Mouse (Mus musculus): ENCODE results near the gene Mkln1. TPM values are rescaled to one million over a fixed set of nuclear protein-coding genes. Genes with fewer than 3 reads are reported as not detected.

Gene Mkln1
- 210 and 228 TPM in 2 replicates for polyA plus RNA-seq (2016; fragmentation: Nextera tagmentation; extraction: Ambion mirVana)

GRCm38 (mm10) chr6:31398431-31399205, at the start of gene Mkln1:
Gene Mkln1, plus strand, starts transcription at chr6:31398735.
- WGBS, result under 1% methylated on average over 65 of the region's 65 CpGs
- peak within 1 kb of the TSS; percentile 99 for H3K4me3 ChIP-seq
- H3K4me1 ChIP-seq, result peaks cover 41% of the 10 kb centered on the region
- H3K9me3 ChIP-seq, result no peaks in the 10 kb centered on the region
- peak; percentile 95 for DNase-seq (ENCODE audit: low spot score)
- H3K36me3 ChIP-seq, result no peaks in the 10 kb centered on the region
- H3K27me3 ChIP-seq (ENCODE audit: insufficient read depth, poor library complexity, severe bottlenecking), result no peaks in the 10 kb centered on the region
- H3K27ac ChIP-seq, result peak within 1 kb of the TSS; percentile 99

- DNase-seq (ENCODE audit: low spot score), result no peak
- Histone ChIP-seq H3K9me3 (no peaks in the 10 kb centered on the region), H3K27me3 (ENCODE audit: insufficient read depth, poor library complexity, severe bottlenecking) (no peaks in the 10 kb centered on the region), H3K27ac (no peak overlapping the region), H3K4me1 (no peaks in the 10 kb centered on the region), H3K36me3 (no peaks in the 10 kb centered on the region), H3K4me3 (no peak overlapping the region)
- WGBS, result 83% methylated on average over 26 of the region's 26 CpGs
Observed at GRCm38 (mm10) chr6:31356444-31357191, 41.9 kb upstream of the Mkln1 start.

DNA sequence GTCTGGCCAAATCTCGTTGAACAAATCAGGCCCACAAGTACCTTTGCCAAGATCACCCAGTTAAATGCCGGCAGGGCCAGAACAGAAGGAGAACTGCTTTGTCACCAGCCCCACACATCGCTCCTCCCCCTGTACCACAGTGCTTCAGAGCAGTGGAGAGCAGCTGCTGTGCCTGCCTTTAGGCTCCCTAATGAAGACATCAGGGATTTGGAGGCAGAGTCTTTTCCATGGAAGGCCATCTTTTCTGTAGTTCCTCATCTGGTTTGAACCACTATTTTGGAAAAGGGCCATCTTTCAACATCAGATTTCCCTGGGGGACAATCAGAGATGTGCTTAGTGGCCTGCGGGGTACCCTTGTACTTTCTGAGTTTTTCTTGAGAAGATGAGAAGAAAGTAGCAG, 41.2 kb upstream of the Mkln1 start:
- Histone ChIP-seq H3K9me3 (no peaks in the 10 kb centered on the region), H3K36me3 (no peaks in the 10 kb centered on the region), H3K27ac (no peak overlapping the region), H3K4me3 (no peak overlapping the region), H3K27me3 (ENCODE audit: insufficient read depth, poor library complexity, severe bottlenecking) (no peaks in the 10 kb centered on the region), H3K4me1 (no peaks in the 10 kb centered on the region)
- WGBS, result 61% methylated on average over 4 of the region's 4 CpGs
- no peak for DNase-seq (ENCODE audit: low spot score)

DNA sequence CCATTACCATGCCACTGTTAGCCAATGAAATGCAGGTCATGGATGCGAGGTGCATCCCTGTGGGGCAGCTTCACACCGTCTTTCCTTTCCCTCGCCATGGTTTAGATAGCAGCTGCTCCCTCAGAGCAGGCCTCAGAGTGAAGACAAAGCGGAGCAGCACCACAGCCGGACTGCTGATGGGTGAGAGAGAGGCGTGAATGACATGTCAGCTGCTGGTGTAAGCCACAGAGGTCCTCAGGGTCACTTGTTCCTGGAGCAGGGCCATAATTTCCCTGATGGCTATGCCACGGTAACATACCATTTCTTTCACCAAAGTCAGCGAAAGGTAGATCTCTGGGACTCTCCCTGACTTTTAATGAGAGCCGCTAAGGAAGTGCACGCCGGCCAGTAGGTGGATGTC, 35.9 kb upstream of the Mkln1 start:
- DNase-seq (ENCODE audit: low spot score), result no peak
- no peaks in the 10 kb centered on the region for H3K27me3 ChIP-seq (ENCODE audit: insufficient read depth, poor library complexity, severe bottlenecking)
- H3K36me3 ChIP-seq, result no peaks in the 10 kb centered on the region
- no peak overlapping the region for H3K4me3 ChIP-seq
- 0 out of 2 replicates have a peak, but pooled peaks cover 2% of the 10 kb centered on the region for H3K4me1 ChIP-seq
- WGBS, result 51% methylated on average over 11 of the region's 11 CpGs
- no peaks in the 10 kb centered on the region for H3K9me3 ChIP-seq
- no peak overlapping the region for H3K27ac ChIP-seq

DNA sequence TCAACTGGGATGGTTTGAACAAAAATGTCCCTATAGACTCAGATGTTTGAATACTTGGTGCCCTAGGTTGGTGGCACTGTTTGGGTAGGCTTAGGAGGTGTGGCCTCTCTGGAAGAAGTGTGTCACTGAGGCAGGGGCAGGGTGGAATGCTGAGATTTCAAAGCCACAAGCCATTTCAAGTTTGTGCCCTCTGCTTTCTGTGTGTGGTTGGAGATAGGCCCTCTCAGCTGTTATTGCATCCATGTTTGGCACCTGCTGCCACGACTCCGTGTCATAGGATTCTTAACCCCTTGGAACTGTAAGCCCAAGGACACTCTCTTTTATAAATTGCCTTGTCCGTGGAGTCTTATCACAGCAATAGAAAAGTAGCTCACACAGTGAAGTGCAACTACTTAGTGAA, 34.1 kb upstream of the Mkln1 start:
- 87% methylated on average over 3 of the region's 3 CpGs for WGBS
- H3K36me3 ChIP-seq, result no peaks in the 10 kb centered on the region
- H3K4me3 ChIP-seq, result no peak overlapping the region
- no peaks in the 10 kb centered on the region for H3K27me3 ChIP-seq (ENCODE audit: insufficient read depth, poor library complexity, severe bottlenecking)
- DNase-seq (ENCODE audit: low spot score), result no peak
- H3K9me3 ChIP-seq, result no peaks in the 10 kb centered on the region
- H3K27ac ChIP-seq, result no peak overlapping the region
- 0 out of 2 replicates have a peak, but pooled peaks cover 2% of the 10 kb centered on the region for H3K4me1 ChIP-seq

GRCm38 (mm10) chr6:31367947-31368346, 30.6 kb upstream of the Mkln1 start:
- H3K9me3 ChIP-seq, result no peaks in the 10 kb centered on the region
- no peak for DNase-seq (ENCODE audit: low spot score)

DNA sequence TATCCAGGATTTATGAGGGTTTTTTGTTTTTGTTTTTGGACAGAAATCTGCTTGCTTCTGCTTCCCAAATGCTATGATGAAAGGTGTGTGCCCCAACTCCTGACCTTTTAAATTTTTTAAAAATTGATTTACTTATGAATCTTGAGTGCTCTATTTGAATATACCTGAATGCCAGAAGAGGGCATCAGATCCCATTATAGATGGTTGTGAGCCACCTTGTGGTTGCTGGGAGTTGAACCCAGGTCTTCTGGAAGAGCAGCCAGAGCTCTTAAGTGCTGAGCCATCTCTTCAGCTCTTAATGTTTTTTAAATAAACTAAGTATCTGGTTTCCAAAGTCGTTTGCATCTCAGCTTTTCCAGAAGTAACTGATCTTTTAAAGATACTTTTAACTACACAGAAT, 30.0 kb upstream of the Mkln1 start:
- Histone ChIP-seq H3K27ac (no peak overlapping the region), H3K36me3 (no peaks in the 10 kb centered on the region), H3K4me1 (peaks cover 27% of the 10 kb centered on the region), H3K4me3 (no peak overlapping the region), H3K9me3 (no peaks in the 10 kb centered on the region), H3K27me3 (ENCODE audit: insufficient read depth, poor library complexity, severe bottlenecking) (no peaks in the 10 kb centered on the region)
- WGBS, result 54% methylated on average over 1 of the region's 1 CpGs
- no peak for DNase-seq (ENCODE audit: low spot score)

More at GRCm38 (mm10) chr6:31367947-31368346, 30.6 kb upstream of the Mkln1 start:
- 71% methylated on average over 10 of the region's 10 CpGs for WGBS
- Histone ChIP-seq H3K4me1 (peaks cover 23% of the 10 kb centered on the region), H3K4me3 (no peak overlapping the region), H3K27ac (no peak overlapping the region), H3K27me3 (ENCODE audit: insufficient read depth, poor library complexity, severe bottlenecking) (no peaks in the 10 kb centered on the region), H3K36me3 (no peaks in the 10 kb centered on the region)

DNA sequence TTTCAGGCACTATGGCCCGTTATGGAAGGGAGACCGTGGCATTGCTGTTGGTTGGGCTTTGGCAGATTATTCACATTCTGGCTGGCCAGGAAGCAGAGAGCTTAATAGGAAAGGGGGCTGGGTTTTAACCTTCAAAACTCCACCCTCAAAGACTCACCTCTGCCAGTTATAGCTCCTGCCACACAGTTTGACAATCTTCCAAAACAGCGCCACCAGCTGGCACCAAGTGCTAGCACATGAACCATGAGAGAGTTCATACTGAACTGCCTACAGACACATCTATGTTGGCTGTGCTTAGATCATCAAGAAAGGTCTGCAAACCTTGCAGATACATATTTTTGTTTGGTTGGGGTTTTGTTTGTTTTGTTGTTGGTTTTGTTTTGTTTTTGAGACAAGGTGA, 28.7 kb upstream of the Mkln1 start:
- H3K27ac ChIP-seq, result no peak overlapping the region
- H3K27me3 ChIP-seq (ENCODE audit: insufficient read depth, poor library complexity, severe bottlenecking), result no peaks in the 10 kb centered on the region
- DNase-seq (ENCODE audit: low spot score), result no peak
- no peaks in the 10 kb centered on the region for H3K36me3 ChIP-seq
- no peak overlapping the region for H3K4me3 ChIP-seq
- WGBS, result 70% methylated on average over 3 of the region's 3 CpGs
- H3K4me1 ChIP-seq, result peaks cover 27% of the 10 kb centered on the region
- no peaks in the 10 kb centered on the region for H3K9me3 ChIP-seq

DNA sequence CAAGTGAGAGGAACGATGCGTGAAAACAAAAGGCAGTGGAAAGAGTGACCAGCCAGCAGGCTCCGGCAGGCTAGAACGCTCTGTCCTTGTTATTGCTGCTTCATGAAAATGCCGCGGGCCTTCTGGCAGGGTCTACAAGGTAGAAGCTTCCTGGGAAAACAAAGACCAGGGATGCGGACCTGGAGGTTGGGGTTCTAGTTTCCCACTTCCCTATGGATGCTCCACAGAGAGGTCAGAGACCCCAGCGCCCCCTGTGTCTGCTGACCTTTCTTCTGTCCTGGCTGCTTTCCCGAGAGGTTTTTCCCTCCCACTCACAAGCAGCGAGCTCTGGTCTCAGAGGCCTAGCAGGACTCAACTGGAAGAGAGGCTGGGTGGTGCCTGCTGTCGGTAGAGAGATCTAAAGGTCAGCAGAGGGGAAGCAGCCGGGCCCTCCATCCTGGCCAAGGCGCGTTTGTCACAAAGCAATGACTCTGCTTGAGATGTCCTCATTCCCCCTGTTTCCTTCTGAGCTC, 27.9 kb upstream of the Mkln1 start:
- WGBS, result 49% methylated on average over 14 of the region's 14 CpGs
- Histone ChIP-seq H3K4me1 (peaks cover 27% of the 10 kb centered on the region), H3K27me3 (ENCODE audit: insufficient read depth, poor library complexity, severe bottlenecking) (no peaks in the 10 kb centered on the region), H3K9me3 (no peaks in the 10 kb centered on the region), H3K4me3 (no peak overlapping the region; the same call in 1 of the 2 replicates), H3K27ac (peak overlapping the region; percentile 59; the same call in 1 of the 2 replicates), H3K36me3 (no peaks in the 10 kb centered on the region)
- DNase-seq (ENCODE audit: low spot score), result no peak

- 74% methylated on average over 3 of the region's 3 CpGs for WGBS
- Histone ChIP-seq H3K9me3 (no peaks in the 10 kb centered on the region), H3K27ac (peak overlapping the region; percentile 59), H3K36me3 (no peaks in the 10 kb centered on the region), H3K4me3 (no peak overlapping the region), H3K27me3 (ENCODE audit: insufficient read depth, poor library complexity, severe bottlenecking) (no peaks in the 10 kb centered on the region), H3K4me1 (peaks cover 27% of the 10 kb centered on the region)
- DNase-seq (ENCODE audit: low spot score), result no peak
Observed at GRCm38 (mm10) chr6:31371140-31371539, 27.4 kb upstream of the Mkln1 start.

DNA sequence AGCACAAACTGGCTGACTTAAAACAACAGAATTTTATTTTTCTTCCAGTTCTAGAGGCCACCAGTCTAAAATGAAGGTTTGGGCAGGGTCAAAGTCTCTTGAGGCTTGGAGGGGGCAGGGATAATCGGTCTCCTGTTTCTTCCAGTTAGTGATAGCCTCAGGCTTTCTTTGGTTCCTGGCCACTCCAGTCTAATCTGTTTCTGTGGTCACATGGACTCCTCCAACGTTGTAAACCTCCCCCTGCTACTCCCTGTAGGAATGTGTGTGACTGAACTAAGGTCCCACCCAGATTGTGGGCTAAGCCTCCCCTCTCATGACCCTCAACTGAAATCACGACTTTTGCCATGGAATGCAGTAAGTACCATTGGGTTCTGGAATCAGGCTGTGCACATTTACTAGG, 25.9 kb upstream of the Mkln1 start:
- DNase-seq (ENCODE audit: low spot score), result no peak

DNA sequence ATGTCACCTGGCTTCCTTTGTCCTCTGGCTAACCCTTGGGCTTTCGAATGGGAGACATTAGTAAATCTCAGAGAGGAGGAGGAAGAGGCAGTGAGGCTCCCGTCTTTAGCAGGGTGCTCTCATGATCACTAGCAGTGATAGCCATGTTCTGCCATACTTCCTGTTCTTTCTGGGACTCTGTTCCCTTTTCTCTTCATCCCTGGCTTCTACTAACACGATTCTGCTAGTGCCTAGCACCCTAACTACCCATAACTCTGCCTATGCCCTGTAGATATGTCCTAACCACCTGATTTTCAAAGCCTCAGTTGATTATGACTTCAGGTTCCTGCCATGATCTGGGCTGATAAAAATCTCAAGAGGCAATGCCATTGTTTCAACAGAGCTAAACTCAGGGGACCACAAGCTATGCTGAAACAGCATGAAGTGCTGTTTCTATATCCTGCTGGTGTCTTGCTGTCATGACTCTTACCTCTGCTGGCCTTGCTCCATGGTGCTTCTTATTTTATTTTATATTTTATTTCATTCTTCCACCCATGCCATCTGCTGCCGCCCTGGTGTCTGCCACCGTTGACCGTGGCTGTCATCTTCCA, 25.4 kb upstream of the Mkln1 start:
- H3K27me3 ChIP-seq (ENCODE audit: insufficient read depth, poor library complexity, severe bottlenecking), result no peaks in the 10 kb centered on the region
- H3K27ac ChIP-seq, result no peak overlapping the region; the same call in 1 of the 2 replicates
- peaks cover 27% of the 10 kb centered on the region for H3K4me1 ChIP-seq
- WGBS, result 83% methylated on average over 6 of the region's 6 CpGs
- DNase-seq (ENCODE audit: low spot score), result no peak
- H3K9me3 ChIP-seq, result no peaks in the 10 kb centered on the region
- no peak overlapping the region for H3K4me3 ChIP-seq
- H3K36me3 ChIP-seq, result no peaks in the 10 kb centered on the region

More for the DNA sequence above, 25.9 kb upstream of the Mkln1 start:
- no peaks in the 10 kb centered on the region for H3K9me3 ChIP-seq
- H3K27ac ChIP-seq, result peak overlapping the region; percentile 6; the same call in 1 of the 2 replicates
- 12% methylated on average over 3 of the region's 3 CpGs for WGBS
- H3K36me3 ChIP-seq, result no peaks in the 10 kb centered on the region
- peaks cover 27% of the 10 kb centered on the region for H3K4me1 ChIP-seq
- no peak overlapping the region for H3K4me3 ChIP-seq
- H3K27me3 ChIP-seq (ENCODE audit: insufficient read depth, poor library complexity, severe bottlenecking), result no peaks in the 10 kb centered on the region

- Histone ChIP-seq H3K4me1 (0 out of 2 replicates have a peak, but pooled peaks cover 6% of the 10 kb centered on the region), H3K27ac (no peak overlapping the region), H3K36me3 (no peaks in the 10 kb centered on the region), H3K9me3 (no peaks in the 10 kb centered on the region), H3K4me3 (no peak overlapping the region), H3K27me3 (ENCODE audit: insufficient read depth, poor library complexity, severe bottlenecking) (no peaks in the 10 kb centered on the region)
- no peak for DNase-seq (ENCODE audit: low spot score)
- 89% methylated on average over 7 of the region's 7 CpGs for WGBS
Observed at GRCm38 (mm10) chr6:31382989-31383388, 15.5 kb upstream of the Mkln1 start.
